Mouse (Mus musculus) testis, adult 2 months (tissue): Measurements from ENCODE around the gene Amfr.

Source experiments
- CTCF ChIP-seq: fragments of 200-500 bp; IDR thresholded peaks from 2 replicates; pipeline ENCODE4 v1.5.1; 2012; ENCODE audit warnings: low read depth, mild to moderate bottlenecking, inconsistent platforms, low read length, moderate library complexity; ENCODE audit not compliant: control insufficient read depth, insufficient read depth, insufficient replicate concordance
- POLR2A ChIP-seq: fragments of 200-500 bp; IDR thresholded peaks from 2 replicates; pipeline ENCODE4 v1.6.1; 2012; ENCODE audit warnings: low read depth, mild to moderate bottlenecking, inconsistent platforms, low read length, moderate library complexity; ENCODE audit not compliant: control insufficient read depth

- no peak for TF ChIP-seq POLR2A
- no peak for TF ChIP-seq CTCF
These were observed 21.0 kb upstream of the Amfr start for GRCm38 (mm10) chr8:94033601-94034000.
